Mouse (Mus musculus): ENCODE results near the gene Smagp. TPM values are rescaled to one million over a fixed set of nuclear protein-coding genes. Genes with fewer than 3 reads are reported as not detected.
"Not testable (repeated sequence)": the region's sequence is repeated elsewhere in the genome, so short reads cannot be mapped to it uniquely, and the experiment has no call there.

Gene Smagp
- polyA plus RNA-seq, 1 experiment: 0.21 TPM

- no peaks in the 10 kb centered on the region for H3K79me2 ChIP-seq (ENCODE audit: control insufficient read depth, insufficient read depth)
- no peak overlapping the region for H3K4me3 ChIP-seq (ENCODE audit: insufficient read depth, poor library complexity, severe bottlenecking)
- no peaks in the 10 kb centered on the region for H3K79me3 ChIP-seq (ENCODE audit: low read depth)
- no peak overlapping the region for H3ac ChIP-seq (ENCODE audit: control insufficient read depth, insufficient read length, low read depth)
- H3K36me3 ChIP-seq (ENCODE audit: control insufficient read depth, insufficient read depth): no peaks in the 10 kb centered on the region
- no peaks in the 10 kb centered on the region for H3K27me3 ChIP-seq (ENCODE audit: control insufficient read depth, insufficient read depth, insufficient read length)
- TF ChIP-seq USF1 (IDR thresholded peaks at IDR 0.05; ENCODE audit: low read depth) (no peak), CEBPB (IDR thresholded peaks at IDR 0.05; ENCODE audit: low read depth) (no peak), MAX (IDR thresholded peaks at IDR 0.05) (no peak), CTCF (IDR thresholded peaks at IDR 0.05; ENCODE audit: control insufficient read depth, insufficient read depth, insufficient read length) (no peak), MYOG (IDR thresholded peaks at IDR 0.05; ENCODE audit: control insufficient read depth, extremely low read depth, insufficient read length) (no peak), FOSL1 (IDR thresholded peaks at IDR 0.05; ENCODE audit: insufficient read depth, low read length, poor library complexity, severe bottlenecking) (no peak), MYOD1 (IDR thresholded peaks at IDR 0.05; ENCODE audit: control insufficient read depth, insufficient read length, low read depth) (no peak)
Observed at GRCm38 (mm10) chr15:100627287-100627686, 9.5 kb downstream of the Smagp start.

- H3K36me3 ChIP-seq (ENCODE audit: control insufficient read depth, insufficient read depth): peaks cover 22% of the 10 kb centered on the region
- H3K79me3 ChIP-seq (ENCODE audit: low read depth): no peaks in the 10 kb centered on the region
- H3K79me2 ChIP-seq (ENCODE audit: control insufficient read depth, insufficient read depth): no peaks in the 10 kb centered on the region
- TF ChIP-seq MYOD1 (IDR thresholded peaks at IDR 0.05; ENCODE audit: control insufficient read depth, insufficient read length, low read depth): no peak
- TF ChIP-seq MYOG (IDR thresholded peaks at IDR 0.05; ENCODE audit: control insufficient read depth, extremely low read depth, insufficient read length): no peak
- no peak for TF ChIP-seq CEBPB (IDR thresholded peaks at IDR 0.05; ENCODE audit: low read depth)
- no peak for TF ChIP-seq MAX (IDR thresholded peaks at IDR 0.05)
- no peak for TF ChIP-seq CTCF (IDR thresholded peaks at IDR 0.05; ENCODE audit: control insufficient read depth, insufficient read depth, insufficient read length)
- no peak for TF ChIP-seq USF1 (IDR thresholded peaks at IDR 0.05; ENCODE audit: low read depth)
- no peak for TF ChIP-seq FOSL1 (IDR thresholded peaks at IDR 0.05; ENCODE audit: insufficient read depth, low read length, poor library complexity, severe bottlenecking)
- no peak overlapping the region for H3ac ChIP-seq (ENCODE audit: control insufficient read depth, insufficient read length, low read depth)
- no peak overlapping the region for H3K4me3 ChIP-seq (ENCODE audit: insufficient read depth, poor library complexity, severe bottlenecking)
- no peaks in the 10 kb centered on the region for H3K27me3 ChIP-seq (ENCODE audit: control insufficient read depth, insufficient read depth, insufficient read length)
Observed at GRCm38 (mm10) chr15:100624435-100624834, 12.3 kb downstream of the Smagp start.

GRCm38 (mm10) chr15:100623754-100624153, 13.0 kb downstream of the Smagp start:
- no peak overlapping the region for H3K4me3 ChIP-seq (ENCODE audit: insufficient read depth, poor library complexity, severe bottlenecking)
- H3K79me3 ChIP-seq (ENCODE audit: low read depth): no peaks in the 10 kb centered on the region
- peaks cover 28% of the 10 kb centered on the region for H3K36me3 ChIP-seq (ENCODE audit: control insufficient read depth, insufficient read depth)
- H3K79me2 ChIP-seq (ENCODE audit: control insufficient read depth, insufficient read depth): no peaks in the 10 kb centered on the region
- H3K27me3 ChIP-seq (ENCODE audit: control insufficient read depth, insufficient read depth, insufficient read length): no peaks in the 10 kb centered on the region
- TF ChIP-seq CEBPB (IDR thresholded peaks at IDR 0.05; ENCODE audit: low read depth) (no peak), MAX (IDR thresholded peaks at IDR 0.05) (no peak), MYOD1 (IDR thresholded peaks at IDR 0.05; ENCODE audit: control insufficient read depth, insufficient read length, low read depth) (no peak), USF1 (IDR thresholded peaks at IDR 0.05; ENCODE audit: low read depth) (no peak), MYOG (IDR thresholded peaks at IDR 0.05; ENCODE audit: control insufficient read depth, extremely low read depth, insufficient read length) (no peak), FOSL1 (IDR thresholded peaks at IDR 0.05; ENCODE audit: insufficient read depth, low read length, poor library complexity, severe bottlenecking) (no peak), CTCF (IDR thresholded peaks at IDR 0.05; ENCODE audit: control insufficient read depth, insufficient read depth, insufficient read length) (no peak)
- no peak overlapping the region for H3ac ChIP-seq (ENCODE audit: control insufficient read depth, insufficient read length, low read depth)

DNA sequence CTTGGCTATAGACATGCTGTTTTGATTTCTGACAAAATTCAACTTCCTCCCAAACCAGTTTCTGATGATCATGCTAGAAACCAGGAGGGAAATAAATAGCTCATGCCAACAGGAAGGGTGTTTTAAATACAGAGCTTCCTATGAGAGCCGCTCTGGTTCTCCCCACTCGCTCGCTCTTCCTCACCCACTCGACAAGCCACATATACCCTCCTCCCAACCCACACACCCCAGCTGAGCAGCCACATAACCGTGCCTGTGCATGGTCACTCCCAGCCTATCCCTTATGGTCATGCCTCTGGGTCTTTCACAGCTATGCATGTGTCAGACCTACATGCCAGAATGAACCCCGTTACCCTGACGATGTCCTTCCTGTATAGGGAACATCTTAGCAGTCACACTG, 14.6 kb downstream of the Smagp start:
- TF ChIP-seq CTCF (IDR thresholded peaks at IDR 0.05; ENCODE audit: control insufficient read depth, insufficient read depth, insufficient read length) (no peak), MYOD1 (IDR thresholded peaks at IDR 0.05; ENCODE audit: control insufficient read depth, insufficient read length, low read depth) (no peak), MYOG (IDR thresholded peaks at IDR 0.05; ENCODE audit: control insufficient read depth, extremely low read depth, insufficient read length) (no peak), MAX (IDR thresholded peaks at IDR 0.05) (no peak), CEBPB (IDR thresholded peaks at IDR 0.05; ENCODE audit: low read depth) (no peak), FOSL1 (IDR thresholded peaks at IDR 0.05; ENCODE audit: insufficient read depth, low read length, poor library complexity, severe bottlenecking) (no peak), USF1 (IDR thresholded peaks at IDR 0.05; ENCODE audit: low read depth) (no peak)

DNA sequence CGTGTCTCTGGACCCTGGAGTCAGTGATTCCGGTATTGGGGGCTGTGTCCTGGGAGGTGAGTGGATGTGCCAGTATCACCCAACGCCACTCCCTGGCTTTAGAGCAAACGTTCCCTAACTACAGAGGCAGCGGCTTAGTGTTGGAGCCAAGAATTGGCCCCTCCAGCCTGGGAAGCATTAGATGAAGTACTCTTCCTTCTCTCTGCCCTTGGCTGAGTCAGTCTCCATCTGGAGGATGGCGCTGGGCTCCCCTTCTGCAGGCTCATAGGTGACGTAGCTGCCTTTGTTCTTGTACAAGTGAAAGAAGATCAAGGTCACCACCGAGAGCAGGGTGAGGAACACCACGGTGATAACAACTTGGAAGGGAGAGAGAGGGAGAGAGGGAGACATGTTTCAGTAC, 15.1 kb downstream of the Smagp start:
- H3K27me3 ChIP-seq (ENCODE audit: control insufficient read depth, insufficient read depth, insufficient read length); H3ac ChIP-seq (ENCODE audit: control insufficient read depth, insufficient read length, low read depth); H3K79me3 ChIP-seq (ENCODE audit: low read depth); H3K4me3 ChIP-seq (ENCODE audit: insufficient read depth, poor library complexity, severe bottlenecking): not testable (repeated sequence)
- H3K36me3 ChIP-seq (ENCODE audit: control insufficient read depth, insufficient read depth): peaks cover 49% of the 10 kb centered on the region
- peaks cover 13% of the 10 kb centered on the region for H3K79me2 ChIP-seq (ENCODE audit: control insufficient read depth, insufficient read depth)

More for the DNA sequence above, 14.6 kb downstream of the Smagp start:
- H3K79me2 ChIP-seq (ENCODE audit: control insufficient read depth, insufficient read depth): peaks cover 8% of the 10 kb centered on the region
- H3K4me3 ChIP-seq (ENCODE audit: insufficient read depth, poor library complexity, severe bottlenecking): no peak overlapping the region
- peaks cover 44% of the 10 kb centered on the region for H3K36me3 ChIP-seq (ENCODE audit: control insufficient read depth, insufficient read depth)
- peaks cover 2% of the 10 kb centered on the region for H3K79me3 ChIP-seq (ENCODE audit: low read depth)
- no peak overlapping the region for H3ac ChIP-seq (ENCODE audit: control insufficient read depth, insufficient read length, low read depth)
- no peaks in the 10 kb centered on the region for H3K27me3 ChIP-seq (ENCODE audit: control insufficient read depth, insufficient read depth, insufficient read length)

GRCm38 (mm10) chr15:100619200-100619599, 17.5 kb downstream of the Smagp start:
- H3K27me3 ChIP-seq (ENCODE audit: control insufficient read depth, insufficient read depth, insufficient read length): no peaks in the 10 kb centered on the region
- H3K4me3 ChIP-seq (ENCODE audit: insufficient read depth, poor library complexity, severe bottlenecking): no peak overlapping the region
- no peak overlapping the region for H3ac ChIP-seq (ENCODE audit: control insufficient read depth, insufficient read length, low read depth)
- H3K36me3 ChIP-seq (ENCODE audit: control insufficient read depth, insufficient read depth): peaks cover 51% of the 10 kb centered on the region
- H3K79me3 ChIP-seq (ENCODE audit: low read depth): peaks cover 15% of the 10 kb centered on the region
- peaks cover 21% of the 10 kb centered on the region for H3K79me2 ChIP-seq (ENCODE audit: control insufficient read depth, insufficient read depth)
- TF ChIP-seq MAX (IDR thresholded peaks at IDR 0.05) (no peak), CTCF (IDR thresholded peaks at IDR 0.05; ENCODE audit: control insufficient read depth, insufficient read depth, insufficient read length) (no peak), MYOD1 (IDR thresholded peaks at IDR 0.05; ENCODE audit: control insufficient read depth, insufficient read length, low read depth) (no peak), USF1 (IDR thresholded peaks at IDR 0.05; ENCODE audit: low read depth) (no peak), MYOG (IDR thresholded peaks at IDR 0.05; ENCODE audit: control insufficient read depth, extremely low read depth, insufficient read length) (no peak), FOSL1 (IDR thresholded peaks at IDR 0.05; ENCODE audit: insufficient read depth, low read length, poor library complexity, severe bottlenecking) (no peak), CEBPB (IDR thresholded peaks at IDR 0.05; ENCODE audit: low read depth) (no peak)

All from C2C12 (cell line).